Mouse (Mus musculus) liver, postnatal 0 days (tissue): ENCODE results near the gene Ppa1. TPM values are rescaled to one million over a fixed set of nuclear protein-coding genes. Genes with fewer than 3 reads are reported as not detected.
A peak's percentile ranks its signal among the peaks of the same experiment; 100 is the strongest.

ENCODE experiments used
- ATAC-seq: fragments of 200-750 bp; cut with Nextera tagmentation; 2 replicates; pipeline ENCODE4 v1.8.0; 2017; ENCODE audit warnings: mild to moderate bottlenecking, moderate library complexity
- DNase-seq: peaks from one replicate; pipeline ENCODE4 v3.0.0-alpha.2; 2016
- H3K27ac ChIP-seq: fragments of 300-500 bp; sonication (generic); 2 replicates; pipeline ENCODE4 v1.5.1; 2014; ENCODE audit warnings: antibody characterized with exemption, moderate library complexity, mild to moderate bottlenecking, low read depth
- H3K27me3 ChIP-seq: fragments of 300-500 bp; sonication (generic); 2 replicates; pipeline ENCODE4 v1.6.1; 2014; ENCODE audit warnings: low read length, control low read depth, mixed read lengths; ENCODE audit not compliant: insufficient read depth
- H3K36me3 ChIP-seq: fragments of 300-500 bp; sonication (generic); replicated peaks from 2 replicates; pipeline ENCODE4 v1.6.1; 2014; ENCODE audit warnings: mild to moderate bottlenecking, control low read depth, low read length, moderate library complexity, mixed read lengths; ENCODE audit not compliant: insufficient read depth
- H3K4me1 ChIP-seq: fragments of 300-500 bp; sonication (generic); 2 replicates; pipeline ENCODE4 v1.6.1; 2014; ENCODE audit warnings: antibody characterized with exemption, mild to moderate bottlenecking, control low read depth; ENCODE audit not compliant: insufficient read depth
- H3K4me2 ChIP-seq: fragments of 300-500 bp; sonication (generic); 2 replicates; pipeline ENCODE4 v1.6.1; 2014; ENCODE audit warnings: low read depth, mild to moderate bottlenecking, low read length, moderate library complexity, mixed read lengths
- H3K4me3 ChIP-seq: fragments of 300-500 bp; sonication (generic); 2 replicates; pipeline ENCODE4 v1.5.1; 2014; ENCODE audit warnings: low read depth, low read length
- H3K9ac ChIP-seq: fragments of 300-500 bp; sonication (generic); replicated peaks from 2 replicates; pipeline ENCODE4 v1.6.1; 2014; ENCODE audit warnings: mild to moderate bottlenecking, moderate library complexity
- H3K9me3 ChIP-seq: fragments of 300-500 bp; sonication (generic); 2 replicates; pipeline ENCODE4 v1.6.1; 2016; ENCODE audit warnings: mild to moderate bottlenecking, control low read depth, low read length, mixed read lengths
- CTCF ChIP-seq: sonication (generic); IDR thresholded peaks from 2 replicates; pipeline ENCODE4 v1.5.1; 2016; ENCODE audit warnings: antibody characterized with exemption, low read depth
- EP300 ChIP-seq: IDR thresholded peaks from 2 replicates; pipeline ENCODE4 v1.6.1; 2016; ENCODE audit warnings: antibody characterized with exemption, low read depth, mild to moderate bottlenecking
- WGBS: fragments of 180-500 bp; shearing (Covaris S2); extraction: QIAGEN DNeasy Blood & Tissue Kit; methylation state at CpG from one replicate; pipeline ENCODE4 v1.1.7; 2014; ENCODE audit not compliant: insufficient replicate concordance; 5-methylcytosine and 5-hydroxymethylcytosine counted together
- polyA plus RNA-seq: library from polyadenylated mRNA; unstranded; fragments of >200 nt; fragmentation: Nextera tagmentation; extraction: Ambion mirVana; gene quantifications from 2 replicates; pipeline ENCODE4 v1.2.1, GENCODE M21; 2015

The Ppa1 gene
- polyA plus RNA-seq, 1 experiment from 2014 or later = 161 TPM

- H3K9ac ChIP-seq = peak overlapping the region; percentile 85
- no peaks in the 10 kb centered on the region for H3K27me3 ChIP-seq
- ATAC-seq (no peak), DNase-seq (no peak)
- H3K27ac ChIP-seq = peak overlapping the region; percentile 61
- H3K4me1 ChIP-seq = peaks cover 18% of the 10 kb centered on the region
- H3K9me3 ChIP-seq = no peaks in the 10 kb centered on the region
- H3K4me2 ChIP-seq = peak overlapping the region; percentile 95
- peak overlapping the region; percentile 92 for H3K4me3 ChIP-seq
- peaks cover 19% of the 10 kb centered on the region for H3K36me3 ChIP-seq
- 6% methylated on average over 19 of the region's 19 CpGs for WGBS
- no peak for TF ChIP-seq CTCF
- TF ChIP-seq EP300 = no peak
Observed at GRCm38 (mm10) chr10:61696560-61696823, 48.1 kb downstream of the Ppa1 start.

- peaks cover 18% of the 10 kb centered on the region for H3K4me1 ChIP-seq
- peak overlapping the region; percentile 95 for H3K4me2 ChIP-seq
- H3K9me3 ChIP-seq = no peaks in the 10 kb centered on the region
- H3K27ac ChIP-seq = peak overlapping the region; percentile 61
- TF ChIP-seq EP300 (no peak), CTCF (no peak)
- H3K4me3 ChIP-seq = peak overlapping the region; percentile 92
- H3K27me3 ChIP-seq = no peaks in the 10 kb centered on the region
- peaks cover 19% of the 10 kb centered on the region for H3K36me3 ChIP-seq
- DNase-seq (peak; percentile 52), ATAC-seq (peak; percentile 3; the same call in 1 of the 2 replicates)
- WGBS = 59% methylated on average over 2 of the region's 2 CpGs
- H3K9ac ChIP-seq = peak overlapping the region; percentile 85
Observed at GRCm38 (mm10) chr10:61697028-61697427, 48.7 kb downstream of the Ppa1 start.

- Histone ChIP-seq H3K4me3 (no peak overlapping the region), H3K27ac (no peak overlapping the region), H3K9ac (no peak overlapping the region), H3K36me3 (peaks cover 18% of the 10 kb centered on the region), H3K27me3 (no peaks in the 10 kb centered on the region), H3K4me1 (0 out of 2 replicates have a peak, but pooled peaks cover 2% of the 10 kb centered on the region), H3K4me2 (no peak overlapping the region), H3K9me3 (no peaks in the 10 kb centered on the region)
- ATAC-seq (no peak), DNase-seq (no peak)
- WGBS = 68% methylated on average over 4 of the region's 4 CpGs
- TF ChIP-seq CTCF (no peak), EP300 (no peak)
Observed at GRCm38 (mm10) chr10:61704663-61705062, 56.3 kb downstream of the Ppa1 start.

- Histone ChIP-seq H3K9me3 (no peaks in the 10 kb centered on the region), H3K9ac (no peak overlapping the region), H3K27ac (no peak overlapping the region), H3K36me3 (peaks cover 15% of the 10 kb centered on the region), H3K4me1 (0 out of 2 replicates have a peak, but pooled peaks cover 2% of the 10 kb centered on the region), H3K4me2 (no peak overlapping the region), H3K4me3 (no peak overlapping the region), H3K27me3 (no peaks in the 10 kb centered on the region)
- WGBS = 63% methylated on average over 6 of the region's 6 CpGs
- TF ChIP-seq EP300 (no peak), CTCF (no peak)
- ATAC-seq (no peak), DNase-seq (no peak)
Observed at GRCm38 (mm10) chr10:61706412-61707375, 58.3 kb downstream of the Ppa1 start.

- Histone ChIP-seq H3K4me2 (no peak overlapping the region), H3K36me3 (no peaks in the 10 kb centered on the region), H3K9ac (no peak overlapping the region), H3K9me3 (no peaks in the 10 kb centered on the region), H3K4me3 (no peak overlapping the region), H3K27ac (no peak overlapping the region), H3K4me1 (peaks cover 23% of the 10 kb centered on the region), H3K27me3 (no peaks in the 10 kb centered on the region)
- DNase-seq = no peak
- 80% methylated on average over 3 of the region's 3 CpGs for WGBS
- no peak for ATAC-seq
- TF ChIP-seq CTCF (no peak), EP300 (no peak)
Observed at GRCm38 (mm10) chr10:61713601-61714000, 65.2 kb downstream of the Ppa1 start.

- Histone ChIP-seq H3K9ac (no peak overlapping the region), H3K4me1 (peaks cover 23% of the 10 kb centered on the region), H3K4me2 (no peak overlapping the region), H3K36me3 (no peaks in the 10 kb centered on the region), H3K27me3 (no peaks in the 10 kb centered on the region), H3K4me3 (no peak overlapping the region), H3K9me3 (no peaks in the 10 kb centered on the region), H3K27ac (no peak overlapping the region)
- TF ChIP-seq CTCF (no peak), EP300 (0 out of 2 replicates have a peak, but pooled peaks have one; percentile 24)
- no peak for DNase-seq
- 73% methylated on average over 4 of the region's 4 CpGs for WGBS
- peak; percentile 37; the same call in 1 of the 2 replicates for ATAC-seq
Observed at GRCm38 (mm10) chr10:61714146-61714545, 65.8 kb downstream of the Ppa1 start.
